Mouse (Mus musculus) forelimb bud, embryonic 11.5 days (tissue): ENCODE data around the gene Bora.

Experiments
- DNase-seq: peaks from one replicate; pipeline ENCODE4 v3.0.0-alpha.2; 2012; ENCODE audit warnings: low read depth, low spot score

Bora gene

GRCm38 (mm10) chr14:99063091-99063490 lies 17.1 kb downstream of the Bora start:
- no peak for DNase-seq

- no peak for DNase-seq
Measured at GRCm38 (mm10) chr14:99071146-99071545, 25.1 kb downstream of the Bora start.

- DNase-seq, result no peak
Measured at GRCm38 (mm10) chr14:99088947-99089346, 42.9 kb downstream of the Bora start.

GRCm38 (mm10) chr14:99099267-99099966 lies 53.4 kb downstream of the Bora start, which contains the start of the genes Pibf1 and Dis3:
Gene Pibf1 (plus strand): TSS chr14:99099424.
Gene Dis3 (minus strand): TSS chr14:99099770.
- DNase-seq, result peak; percentile 98

GRCm38 (mm10) chr14:99099967-99100587 lies 54.1 kb downstream of the Bora start:
- no peak for DNase-seq

GRCm38 (mm10) chr14:99103050-99103449 lies 57.0 kb downstream of the Bora start:
- DNase-seq, result no peak

- DNase-seq, result no peak
Measured at GRCm38 (mm10) chr14:99104542-99105123, 58.6 kb downstream of the Bora start.

GRCm38 (mm10) chr14:99106671-99107070 lies 60.6 kb downstream of the Bora start:
- no peak for DNase-seq

GRCm38 (mm10) chr14:99107631-99108187 lies 61.7 kb downstream of the Bora start:
- no peak for DNase-seq

- DNase-seq, result no peak
Measured at GRCm38 (mm10) chr14:99108762-99109161, 62.7 kb downstream of the Bora start.

GRCm38 (mm10) chr14:99117576-99117975 lies 71.6 kb downstream of the Bora start:
- no peak for DNase-seq

- DNase-seq, result no peak
Measured at GRCm38 (mm10) chr14:99121584-99122339, 75.7 kb downstream of the Bora start.

- no peak for DNase-seq
Measured at GRCm38 (mm10) chr14:99124076-99124475, 78.1 kb downstream of the Bora start.
